Mouse (Mus musculus) midbrain, embryonic 14.5 days (tissue): ENCODE data around the gene Fam19a3. TPM values are rescaled to one million over a fixed set of nuclear protein-coding genes. Genes with fewer than 3 reads are reported as not detected.

Experiments
- ATAC-seq: fragments of 200-750 bp; cut with Nextera tagmentation; 2 replicates; pipeline ENCODE4 v1.8.0; 2017; ENCODE audit warnings: moderate number of reproducible peaks, moderate library complexity; ENCODE audit not compliant: low FRiP score, low TSS enrichment
- DNase-seq: peaks from one replicate; pipeline ENCODE4 v3.0.0-alpha.2; 2015
- H3K27ac ChIP-seq: fragments of 300-500 bp; sonication (generic); replicated peaks from 2 replicates; pipeline ENCODE4 v1.5.1; 2014; ENCODE audit warnings: mild to moderate bottlenecking, low read depth, low read length, moderate library complexity
- H3K27me3 ChIP-seq: fragments of 300-500 bp; sonication (generic); 2 replicates; pipeline ENCODE4 v1.6.1; 2014; ENCODE audit warnings: low read length, control low read depth, mixed read lengths; ENCODE audit not compliant: control insufficient read depth, insufficient read depth
- H3K36me3 ChIP-seq: fragments of 300-500 bp; sonication (generic); 2 replicates; pipeline ENCODE4 v1.6.1; 2014; ENCODE audit warnings: low read length, control low read depth; ENCODE audit not compliant: control insufficient read depth, insufficient read depth
- H3K4me1 ChIP-seq: fragments of 300-500 bp; sonication (generic); 2 replicates; pipeline ENCODE4 v1.6.1; 2014; ENCODE audit warnings: mild to moderate bottlenecking, antibody characterized with exemption, low read length, control low read depth; ENCODE audit not compliant: control insufficient read depth, insufficient read depth
- H3K4me2 ChIP-seq: fragments of 300-500 bp; sonication (generic); 2 replicates; pipeline ENCODE4 v1.6.1; 2014; ENCODE audit warnings: mild to moderate bottlenecking, low read length, moderate library complexity
- H3K4me3 ChIP-seq: fragments of 300-500 bp; sonication (generic); replicated peaks from 2 replicates; pipeline ENCODE4 v1.5.1; 2014; ENCODE audit warnings: low read depth, low read length
- H3K9ac ChIP-seq: fragments of 300-500 bp; sonication (generic); replicated peaks from 2 replicates; pipeline ENCODE4 v1.6.1; 2014; ENCODE audit warnings: mild to moderate bottlenecking, low read length, moderate library complexity
- H3K9me3 ChIP-seq: fragments of 300-500 bp; sonication (generic); 2 replicates; pipeline ENCODE4 v1.6.1; 2016; ENCODE audit warnings: low read length, control low read depth, mixed read lengths; ENCODE audit not compliant: control insufficient read depth
- WGBS: fragments of 180-500 bp; shearing (Covaris S2); extraction: QIAGEN DNeasy Blood & Tissue Kit; methylation state at CpG from one replicate; pipeline ENCODE4 v1.1.7; 2014; 5-methylcytosine and 5-hydroxymethylcytosine counted together
- polyA plus RNA-seq: library from polyadenylated mRNA; unstranded; fragments of >200 nt; fragmentation: Nextera tagmentation; extraction: Ambion mirVana; gene quantifications from 2 replicates; pipeline ENCODE4 v1.2.1, GENCODE M21; 2014

Gene Fam19a3
- polyA plus RNA-seq, 1 experiment from 2014 or later = not detected

DNA sequence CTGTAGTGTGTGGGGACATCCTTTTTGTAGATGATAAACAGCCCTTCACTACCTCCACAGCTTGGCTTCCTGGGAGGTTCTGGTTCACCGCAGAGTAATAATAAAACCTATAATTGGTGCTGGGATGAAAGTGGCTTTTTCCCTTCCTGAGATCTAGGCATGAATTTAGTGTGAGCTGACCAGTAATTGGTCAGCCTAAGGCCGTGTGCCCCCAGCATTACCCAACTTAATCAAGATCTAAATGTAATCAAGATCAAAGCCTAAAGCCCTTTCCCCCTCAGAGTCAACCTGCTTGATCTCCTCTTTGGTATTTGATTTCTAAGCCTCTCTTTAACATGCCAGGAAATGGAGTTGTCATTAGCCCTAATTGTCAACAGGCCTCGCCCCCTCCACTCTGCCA, 48.7 kb downstream of the Fam19a3 start:
- H3K4me1 ChIP-seq = no peaks in the 10 kb centered on the region
- 58% methylated on average over 3 of the region's 3 CpGs for WGBS
- DNase-seq = no peak
- H3K36me3 ChIP-seq = no peaks in the 10 kb centered on the region
- H3K4me2 ChIP-seq = no peak overlapping the region
- H3K9ac ChIP-seq = no peak overlapping the region
- H3K27ac ChIP-seq = no peak overlapping the region
- no peak overlapping the region for H3K4me3 ChIP-seq
- ATAC-seq = no peak
- no peaks in the 10 kb centered on the region for H3K9me3 ChIP-seq
- no peaks in the 10 kb centered on the region for H3K27me3 ChIP-seq

GRCm38 (mm10) chr3:104729270-104729839, 52.3 kb downstream of the Fam19a3 start:
- no peak overlapping the region for H3K27ac ChIP-seq
- 86% methylated on average over 6 of the region's 6 CpGs for WGBS
- H3K27me3 ChIP-seq = no peaks in the 10 kb centered on the region
- no peaks in the 10 kb centered on the region for H3K36me3 ChIP-seq
- no peak for ATAC-seq
- DNase-seq = no peak
- H3K4me1 ChIP-seq = no peaks in the 10 kb centered on the region
- no peak overlapping the region for H3K4me3 ChIP-seq
- H3K9me3 ChIP-seq = 0 out of 2 replicates have a peak, but pooled peaks cover 5% of the 10 kb centered on the region
- no peak overlapping the region for H3K9ac ChIP-seq
- no peak overlapping the region for H3K4me2 ChIP-seq

Other genes starting within 250 kb of the Fam19a3 start
- gene Slc16a1, start 143.2 kb downstream of the Fam19a3 start, polyA plus RNA-seq = 7.4 and 8.9 TPM in 2 replicates
- 0.50 and 0.68 TPM in 2 replicates for gene Ppm1j, start 784 bp downstream of the Fam19a3 start, polyA plus RNA-seq
- gene Rhoc, start 6.5 kb upstream of the Fam19a3 start, polyA plus RNA-seq = 30.9 and 40.2 TPM in 2 replicates
- gene Mov10, start 36.7 kb upstream of the Fam19a3 start, polyA plus RNA-seq = 3.6 and 6.6 TPM in 2 replicates
- 34.4 and 40.1 TPM in 2 replicates for gene St7l, start 82.2 kb upstream of the Fam19a3 start, polyA plus RNA-seq
- gene Capza1, start 82.7 kb upstream of the Fam19a3 start, polyA plus RNA-seq = 144 and 213 TPM in 2 replicates
- gene Wnt2b, start 180.1 kb upstream of the Fam19a3 start, polyA plus RNA-seq = 0.65 and 0.93 TPM in 2 replicates